Mouse (Mus musculus) MEL (cell line): Measurements from ENCODE around the gene Pinlyp. TPM values are rescaled to one million over a fixed set of nuclear protein-coding genes. Genes with fewer than 3 reads are reported as not detected.

Experiments used
- DNase-seq: peaks from one replicate; pipeline ENCODE4 v3.0.0; 2011; ENCODE audit warnings: low read depth, low spot score
- H3K27ac ChIP-seq: 2 replicates; pipeline ENCODE4 v1.5.1; 2012; ENCODE audit warnings: low read depth, mild to moderate bottlenecking, control low read depth, low read length, moderate library complexity; ENCODE audit not compliant: control insufficient read depth
- H3K27me3 ChIP-seq, 2 experiments: fragments of 150-350 bp in 1 of 2; sonication (generic) in 1 of 2; 2 replicates each; pipeline ENCODE4 v1.6.1; 2012; ENCODE audit warnings: low read length in 2 of 2, mild to moderate bottlenecking in 2 of 2, improper control_type of control experiment in 1 of 2, moderate library complexity in 1 of 2; ENCODE audit not compliant: insufficient read depth in 2 of 2, control insufficient read depth in 1 of 2
- H3K36me3 ChIP-seq, 2 experiments: 2 replicates each; pipeline ENCODE4 v1.6.1; 2012 to 2014; ENCODE audit warnings: low read length in 2 of 2, improper control_type of control experiment in 1 of 2, inconsistent platforms in 1 of 2, mild to moderate bottlenecking in 1 of 2; ENCODE audit not compliant: insufficient read depth in 2 of 2, control insufficient read depth in 1 of 2
- H3K4me1 ChIP-seq, 2 experiments: fragments of 150-350 bp in 1 of 2; sonication (generic) in 1 of 2; 2 replicates each; pipeline ENCODE4 v1.6.1; 2012; ENCODE audit warnings: low read length in 2 of 2, improper control_type of control experiment in 1 of 2, mild to moderate bottlenecking in 1 of 2; ENCODE audit not compliant: insufficient read depth in 2 of 2, control insufficient read depth in 1 of 2
- H3K4me3 ChIP-seq, 2 experiments: fragments of 150-350 bp in 1 of 2; sonication (generic) in 1 of 2; 2 replicates each; pipeline ENCODE4 v1.5.1; 2012; ENCODE audit warnings: low read depth in 2 of 2, low read length in 2 of 2, mild to moderate bottlenecking in 2 of 2, moderate library complexity in 2 of 2, control low read depth in 1 of 2, improper control_type of control experiment in 1 of 2; ENCODE audit not compliant: control insufficient read depth in 1 of 2, insufficient read depth in 1 of 2
- H3K79me2 ChIP-seq: 2 replicates; pipeline ENCODE4 v1.6.1; 2012; ENCODE audit warnings: mild to moderate bottlenecking, low read length, moderate library complexity; ENCODE audit not compliant: control insufficient read depth, poor library complexity, insufficient read depth
- H3K9ac ChIP-seq: 2 replicates; pipeline ENCODE4 v1.6.1; 2012; ENCODE audit warnings: low read depth, mild to moderate bottlenecking, control low read depth, low read length, moderate library complexity; ENCODE audit not compliant: control insufficient read depth, poor library complexity, severe bottlenecking
- H3K9me3 ChIP-seq: fragments of 150-350 bp; sonication (generic); replicated peaks from 2 replicates; pipeline ENCODE4 v1.6.1; 2012; ENCODE audit warnings: mild to moderate bottlenecking, low read length, improper control_type of control experiment, moderate library complexity; ENCODE audit not compliant: insufficient read depth
- BHLHE40 ChIP-seq: IDR thresholded peaks from 2 replicates; pipeline ENCODE4 v1.6.1; 2012; ENCODE audit warnings: low read depth, mild to moderate bottlenecking, inconsistent platforms, low read length, improper control_type of control experiment, borderline replicate concordance
- CHD2 ChIP-seq: IDR thresholded peaks from 2 replicates; pipeline ENCODE4 v1.6.1; 2011; ENCODE audit warnings: low read length, improper control_type of control experiment
- CTCF ChIP-seq, 3 experiments: IDR thresholded peaks in 2 of 3; conservative IDR thresholded peaks in 1 of 3; 2 replicates each; pipeline ENCODE4 v1.5.1; 2011 to 2012; ENCODE audit warnings: low read length in 3 of 3, low read depth in 2 of 3, mild to moderate bottlenecking in 2 of 3, improper control_type of control experiment in 1 of 3, inconsistent platforms in 1 of 3, mixed read lengths in 1 of 3, moderate library complexity in 1 of 3; ENCODE audit not compliant: control insufficient read depth in 1 of 3, insufficient read depth in 1 of 3, poor library complexity in 1 of 3, severe bottlenecking in 1 of 3
- ETS1 ChIP-seq: IDR thresholded peaks from 2 replicates; pipeline ENCODE4 v1.6.1; 2012; ENCODE audit warnings: low read depth, mild to moderate bottlenecking, inconsistent platforms, low read length, improper control_type of control experiment, moderate library complexity
- GABPA ChIP-seq: IDR thresholded peaks from 2 replicates; pipeline ENCODE4 v1.6.1; 2012; ENCODE audit warnings: low read depth, mild to moderate bottlenecking, inconsistent platforms, low read length, improper control_type of control experiment, moderate library complexity
- GATA1 ChIP-seq: IDR thresholded peaks from 2 replicates; pipeline ENCODE4 v1.6.1; 2011; ENCODE audit warnings: low read depth, low read length, improper control_type of control experiment
- HCFC1 ChIP-seq: IDR thresholded peaks from 2 replicates; pipeline ENCODE4 v1.6.1; 2012; ENCODE audit warnings: low read depth, mild to moderate bottlenecking, inconsistent platforms, low read length, improper control_type of control experiment, moderate library complexity
- JUND ChIP-seq: IDR thresholded peaks from 2 replicates; pipeline ENCODE4 v1.6.1; 2011; ENCODE audit warnings: low read depth, mild to moderate bottlenecking, improper control_type of control experiment, low read length
- KAT2A ChIP-seq: conservative IDR thresholded peaks from 2 replicates; pipeline ENCODE4 v1.6.1; 2012; ENCODE audit warnings: low read depth, low read length, improper control_type of control experiment, inconsistent platforms
- MAFK ChIP-seq: IDR thresholded peaks from 2 replicates; pipeline ENCODE4 v1.6.1; 2011; ENCODE audit warnings: low read depth, mild to moderate bottlenecking, low read length, improper control_type of control experiment, borderline replicate concordance
- MAX ChIP-seq: IDR thresholded peaks from 2 replicates; pipeline ENCODE4 v1.6.1; 2011; ENCODE audit warnings: low read length, improper control_type of control experiment
- MEF2A ChIP-seq: IDR thresholded peaks from 2 replicates; pipeline ENCODE4 v1.6.1; 2014; ENCODE audit warnings: low read depth, mild to moderate bottlenecking, inconsistent platforms, low read length, improper control_type of control experiment; ENCODE audit not compliant: poor library complexity, insufficient replicate concordance, severe bottlenecking; ENCODE audit errors: extremely low read depth
- MXI1 ChIP-seq: IDR thresholded peaks from 2 replicates; pipeline ENCODE4 v1.6.1; 2011; ENCODE audit warnings: mild to moderate bottlenecking, low read depth, low read length, improper control_type of control experiment
- MYB ChIP-seq: IDR thresholded peaks from 2 replicates; pipeline ENCODE4 v1.6.1; 2011; ENCODE audit warnings: mild to moderate bottlenecking, low read depth, low read length, improper control_type of control experiment
- MYC ChIP-seq: IDR thresholded peaks from 2 replicates; pipeline ENCODE4 v1.6.1; 2011; ENCODE audit warnings: low read depth, mild to moderate bottlenecking, low read length, improper control_type of control experiment, moderate library complexity
- NELFE ChIP-seq: IDR thresholded peaks from 2 replicates; pipeline ENCODE4 v1.6.1; 2011; ENCODE audit warnings: low read depth, low read length, improper control_type of control experiment
- NRF1 ChIP-seq: IDR thresholded peaks from 2 replicates; pipeline ENCODE4 v1.6.1; 2014; ENCODE audit warnings: low read depth, mild to moderate bottlenecking, inconsistent platforms, low read length, improper control_type of control experiment, moderate library complexity; ENCODE audit not compliant: poor library complexity, insufficient read depth, severe bottlenecking
- POLR2A ChIP-seq, 2 experiments: IDR thresholded peaks; 2 replicates each; pipeline ENCODE4 v1.6.1; 2011 to 2012; ENCODE audit warnings: low read length in 2 of 2, mild to moderate bottlenecking in 2 of 2, control low read depth in 1 of 2, improper control_type of control experiment in 1 of 2, low read depth in 1 of 2, moderate library complexity in 1 of 2; ENCODE audit not compliant: control insufficient read depth in 1 of 2, insufficient read depth in 1 of 2, poor library complexity in 1 of 2
- POLR2AphosphoS2 ChIP-seq: IDR thresholded peaks from 2 replicates; pipeline ENCODE4 v1.6.1; 2011; ENCODE audit warnings: low read length, improper control_type of control experiment
- POLR2AphosphoS5 ChIP-seq: IDR thresholded peaks from 2 replicates; pipeline ENCODE4 v1.6.1; 2012; ENCODE audit warnings: low read depth, borderline replicate concordance, mild to moderate bottlenecking, inconsistent platforms, low read length, moderate library complexity, mixed read lengths
- RAD21 ChIP-seq: IDR thresholded peaks from 2 replicates; pipeline ENCODE4 v1.6.1; 2011; ENCODE audit warnings: mild to moderate bottlenecking, low read depth, low read length, improper control_type of control experiment
- SIN3A ChIP-seq: IDR thresholded peaks from 2 replicates; pipeline ENCODE4 v1.6.1; 2012; ENCODE audit warnings: low read length, improper control_type of control experiment, inconsistent platforms
- SMC3 ChIP-seq: IDR thresholded peaks from 2 replicates; pipeline ENCODE4 v1.6.1; 2011; ENCODE audit warnings: low read depth, low read length, improper control_type of control experiment
- TAL1 ChIP-seq: IDR thresholded peaks from 2 replicates; pipeline ENCODE4 v1.6.1; 2012; ENCODE audit warnings: mild to moderate bottlenecking, inconsistent platforms, low read length, moderate library complexity, mixed read lengths
- TBP ChIP-seq: IDR thresholded peaks from 2 replicates; pipeline ENCODE4 v1.8.0; 2011; ENCODE audit warnings: low read depth, low read length, improper control_type of control experiment
- UBTF ChIP-seq: IDR thresholded peaks from 2 replicates; pipeline ENCODE4 v1.6.1; 2012; ENCODE audit warnings: low read depth, mild to moderate bottlenecking, inconsistent platforms, low read length, improper control_type of control experiment, moderate library complexity, borderline replicate concordance; ENCODE audit not compliant: insufficient read depth
- USF1 ChIP-seq: IDR thresholded peaks from 2 replicates; pipeline ENCODE4 v1.6.1; 2014; ENCODE audit warnings: low read depth, mild to moderate bottlenecking, inconsistent platforms, low read length, improper control_type of control experiment, moderate library complexity
- USF2 ChIP-seq, 2 experiments: IDR thresholded peaks; 2 replicates each; pipeline ENCODE4 v1.6.1; 2011 to 2012; ENCODE audit warnings: improper control_type of control experiment in 2 of 2, low read length in 2 of 2, borderline replicate concordance in 1 of 2, inconsistent platforms in 1 of 2, low read depth in 1 of 2, mild to moderate bottlenecking in 1 of 2; ENCODE audit not compliant: insufficient read depth in 1 of 2
- ZNF384 ChIP-seq: IDR thresholded peaks from 2 replicates; pipeline ENCODE4 v1.6.1; 2012; ENCODE audit warnings: low read depth, mild to moderate bottlenecking, inconsistent platforms, low read length, improper control_type of control experiment
- polyA plus RNA-seq, 2 experiments: library from polyadenylated mRNA; stranded (reverse) in 1 of 2; unstranded in 1 of 2; fragments of >175 nt in 1 of 2; fragments of >200 nt in 1 of 2; gene quantifications; 2 replicates each; pipeline versions ENCODE4 v1.2.1 to v1.2.4; 2012; ENCODE audit warnings: low replicate concordance in 2 of 2, low read depth in 1 of 2; ENCODE audit not compliant: insufficient read length in 2 of 2, insufficient read depth in 1 of 2, missing spikeins in 1 of 2
- total RNA-seq: library from RNA; depleted of rRNA; stranded (reverse); fragments of 300-350 nt; gene quantifications from 2 replicates; pipeline ENCODE4 v1.2.3, GENCODE M21; 2012

The Pinlyp gene
- total and polyA plus RNA-seq, 3 experiments: not detected

DNA sequence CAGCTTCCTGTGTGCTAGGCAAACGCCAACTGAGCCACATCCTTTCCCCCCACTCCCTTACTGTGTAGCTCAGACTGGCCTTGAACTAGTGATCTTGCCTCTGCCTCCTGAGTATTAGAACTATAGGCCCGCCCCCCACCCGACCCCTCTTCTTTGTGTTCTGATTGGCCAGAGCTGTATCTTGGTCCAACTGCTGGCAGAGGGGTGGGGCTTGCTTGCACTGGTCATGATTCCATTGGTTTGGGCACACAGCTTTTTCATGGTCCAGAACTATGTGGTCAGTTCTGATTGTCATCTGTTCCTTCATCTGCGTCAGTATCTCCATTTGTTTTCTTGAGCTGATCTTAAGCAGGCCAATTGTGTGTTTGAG, 17.9 kb upstream of the Pinlyp start:
- H3K79me2 ChIP-seq: no peaks in the 10 kb centered on the region
- H3K9me3 ChIP-seq: no peaks in the 10 kb centered on the region
- no peaks in the 10 kb centered on the region for H3K27me3 ChIP-seq
- H3K9ac ChIP-seq: no peak overlapping the region
- no peak overlapping the region for H3K4me3 ChIP-seq
- DNase-seq: no peak
- TF ChIP-seq ZNF384 (no peak), MEF2A (no peak), SMC3 (no peak), ETS1 (no peak), BHLHE40 (no peak), KAT2A (no peak), JUND (no peak), MAFK (no peak), TAL1 (no peak), POLR2AphosphoS5 (no peak), USF2 (IDR thresholded peaks at IDR 0.05; ENCODE audit: borderline replicate concordance in 1 of 2, insufficient read depth in 1 of 2, low read depth in 1 of 2, low read length in 2 of 2) (no peak), MYB (no peak), MAX (no peak), SIN3A (no peak), GATA1 (no peak), USF1 (no peak)
- H3K36me3 ChIP-seq: peaks cover 0 to 3% of the 10 kb centered on the region in 2 experiments; a peak in 2 of 4 replicates
- H3K27ac ChIP-seq: no peak overlapping the region
- no peaks in the 10 kb centered on the region for H3K4me1 ChIP-seq

DNA sequence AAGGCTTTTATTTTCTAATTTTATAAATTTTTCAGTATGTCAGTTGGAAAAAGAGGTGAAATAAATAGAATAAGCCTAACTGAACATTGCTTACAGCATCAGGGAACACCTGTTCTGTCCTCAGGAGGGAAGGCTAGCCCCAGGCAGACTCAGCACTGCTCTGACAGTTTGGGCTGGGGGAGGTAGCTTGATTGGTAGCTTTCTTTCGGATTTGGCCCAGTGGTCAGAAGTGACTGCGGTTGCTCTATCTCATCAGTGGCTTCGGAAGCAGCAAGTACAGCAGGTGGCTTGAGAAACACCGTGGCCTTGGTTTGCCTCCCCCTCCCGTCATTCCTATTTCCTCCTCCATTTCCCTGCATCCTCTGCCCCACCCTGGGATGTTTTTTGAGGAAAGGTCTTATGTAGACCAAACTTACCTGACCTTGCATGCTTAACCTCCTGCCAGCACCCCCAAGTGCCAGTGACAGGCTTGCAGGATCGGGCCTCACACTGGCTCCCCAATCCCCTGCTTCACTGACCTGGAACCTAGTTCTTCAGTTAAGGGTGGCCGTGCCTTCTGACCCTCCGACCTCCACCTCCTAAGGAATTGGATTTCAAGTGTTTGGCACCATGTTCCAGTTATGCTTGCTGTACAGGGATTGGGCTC, 17.4 kb upstream of the Pinlyp start:
- Histone ChIP-seq H3K4me1 (no peaks in the 10 kb centered on the region), H3K9ac (no peak overlapping the region), H3K9me3 (no peaks in the 10 kb centered on the region), H3K4me3 (no peak overlapping the region), H3K79me2 (no peaks in the 10 kb centered on the region), H3K27ac (no peak overlapping the region), H3K27me3 (no peaks in the 10 kb centered on the region), H3K36me3 (peaks cover 0 to 3% of the 10 kb centered on the region in 2 experiments; a peak in 2 of 4 replicates)
- DNase-seq: no peak
- TF ChIP-seq CHD2 (no peak), POLR2AphosphoS2 (no peak), GABPA (no peak), NELFE (no peak), NRF1 (no peak), BHLHE40 (no peak), MAFK (no peak), TBP (no peak), USF1 (no peak), RAD21 (no peak), ETS1 (no peak), MEF2A (no peak), MXI1 (no peak), POLR2AphosphoS5 (no peak), HCFC1 (no peak), UBTF (no peak), POLR2A (IDR thresholded peaks at IDR 0.05; ENCODE audit: control insufficient read depth in 1 of 2, insufficient read depth in 1 of 2, low read depth in 1 of 2, low read length in 2 of 2, poor library complexity in 1 of 2) (no peak), MYC (no peak), CTCF (IDR thresholded peaks at IDR 0.05 in 2 of 3, conservative IDR thresholded peaks at IDR 0.05 in 1 of 3; ENCODE audit: control insufficient read depth in 1 of 3, insufficient read depth in 1 of 3, low read depth in 2 of 3, low read length in 3 of 3, poor library complexity in 1 of 3, severe bottlenecking in 1 of 3) (no peak), GATA1 (no peak)
